In genomic region chr19:30295263-30295704, GRCm38 (mm10) we compare ENCODE assay signal across 9 mouse cellular contexts.
DNase-seq lines count a peak whose midpoint lies in the region; ATAC-seq and TF ChIP-seq lines count a peak whose summit lies in the region.
"Had no signal": no experiment of that assay in that cellular context is flagged by ENCODE, and none has a peak within 500 bp of the region (broad histone marks: within the 10 kb centered on the region; RNA-seq: fewer than 3 reads in every experiment).

No protein-coding gene starts in this region.

- H3K27me3 ChIP-seq in heart, embryonic 12.5 days (replicated peaks): 0 out of 2 replicates have a peak, but pooled peaks cover 8% of the 10 kb centered on the region
- H3K27me3 ChIP-seq in midbrain, postnatal 0 days (ENCODE audit: insufficient read depth, low read length): no peaks in the 10 kb centered on the region
- H3K27me3 ChIP-seq: limb, embryonic 15.5 days had no signal

- no peak overlapping the region for H3K9ac ChIP-seq in heart, embryonic 12.5 days
- H3K9ac ChIP-seq in midbrain, postnatal 0 days (replicated peaks; ENCODE audit: low read length, poor library complexity, severe bottlenecking): 0 out of 2 replicates have a peak overlapping the region, but pooled peaks have one; percentile 29
- H3K9ac ChIP-seq: limb, embryonic 15.5 days had no signal

- peak overlapping the region; percentile 27 for H3K4me2 ChIP-seq in heart, embryonic 12.5 days
- H3K4me2 ChIP-seq in midbrain, postnatal 0 days (ENCODE audit: low read depth, low read length, poor library complexity, severe bottlenecking): peak overlapping the region; percentile 42
- H3K4me2 ChIP-seq: limb, embryonic 15.5 days had no signal

- peak; percentile 82 for TF ChIP-seq CTCF in midbrain, postnatal 0 days (IDR thresholded peaks at IDR 0.05)

- WGBS in heart, embryonic 12.5 days: 38% methylated on average over 15 of the region's 15 CpGs
- 27% methylated on average over 15 of the region's 15 CpGs for WGBS in midbrain, postnatal 0 days

- no peak overlapping the region for H3K27ac ChIP-seq in heart, embryonic 12.5 days (ENCODE audit: poor library complexity, severe bottlenecking)
- H3K27ac ChIP-seq in midbrain, postnatal 0 days (ENCODE audit: low read depth, low read length): no peak overlapping the region
- H3K27ac ChIP-seq: limb, embryonic 15.5 days had no signal

- H3K4me3 ChIP-seq in heart, embryonic 12.5 days: no peak overlapping the region
- H3K4me3 ChIP-seq in midbrain, postnatal 0 days (ENCODE audit: low read depth, low read length): peak overlapping the region; percentile 18; the same call in 1 of the 2 replicates
- H3K4me3 ChIP-seq: limb, embryonic 15.5 days had no signal

- no peaks in the 10 kb centered on the region for H3K36me3 ChIP-seq in heart, embryonic 12.5 days
- H3K36me3 ChIP-seq in midbrain, postnatal 0 days (ENCODE audit: insufficient read depth, low read length): no peaks in the 10 kb centered on the region
- H3K36me3 ChIP-seq: limb, embryonic 15.5 days had no signal

- intact Hi-C loops in heart, postnatal 14 days (cut with DNase I): no loop called here

- no peaks in the 10 kb centered on the region for H3K9me3 ChIP-seq in heart, embryonic 12.5 days (replicated peaks)
- no peaks in the 10 kb centered on the region for H3K9me3 ChIP-seq in midbrain, postnatal 0 days (ENCODE audit: low read length)
- H3K9me3 ChIP-seq: limb, embryonic 15.5 days had no signal

- no peaks in the 10 kb centered on the region for H3K4me1 ChIP-seq in heart, embryonic 12.5 days (replicated peaks)
- H3K4me1 ChIP-seq in midbrain, postnatal 0 days (ENCODE audit: insufficient read depth, low read length): no peaks in the 10 kb centered on the region
- H3K4me1 ChIP-seq: limb, embryonic 15.5 days had no signal

- ATAC-seq in heart, embryonic 12.5 days (ENCODE audit: insufficient number of reproducible peaks, low FRiP score): no peak
- ATAC-seq in midbrain, postnatal 0 days (ENCODE audit: low FRiP score): no peak

- DNase-seq in heart, postnatal 14 days: no peak
- DNase-seq in ZHBTc4 (ENCODE audit: low read depth, low spot score): peak; percentile 54
- peak; percentile 10 for DNase-seq in heart, postnatal 4 days
- peak; percentile 4 to 25 for DNase-seq in layer of hippocampus, adult 8-10 months (ENCODE audit: low spot score in 2 of 2)
- peak; percentile 80 for DNase-seq in midbrain, postnatal 0 days (ENCODE audit: low spot score)
- DNase-seq in c-Kit-positive CD71-positive TER-119-positive erythroid progenitor cells, embryonic 14.5 days (ENCODE audit: low spot score): no peak
- DNase-seq in spleen, postnatal 36 days (ENCODE audit: low spot score in 2 of 2): no peak

Comparison
In these comparisons a context has a peak if more than half of its experiments do, and no peak if none do; other contexts are left out.
1. DNase-seq: peak in ZHBTc4 (single experiment), heart, postnatal 4 days (single experiment), layer of hippocampus, adult 8-10 months (2 of 2) and midbrain, postnatal 0 days (single experiment); none in heart, postnatal 14 days (0 of 2), c-Kit-positive CD71-positive TER-119-positive erythroid progenitor cells, embryonic 14.5 days (single experiment) and spleen, postnatal 36 days (0 of 2).